ENCODE assay signal across 19 mouse cellular contexts in genomic region chr11:102830276-102830675, GRCm38 (mm10). TPM values are rescaled to one million over a fixed set of nuclear protein-coding genes. Genes with fewer than 3 reads are reported as not detected.
"Had no signal": no experiment of that assay in that cellular context is flagged by ENCODE, and none has a peak within 500 bp of the region (broad histone marks: within the 10 kb centered on the region; RNA-seq: fewer than 3 reads in every experiment).

No protein-coding gene starts in this region.

- DNase-seq: gastrocnemius, adult 2 months; gastrocnemius, postnatal 10 days; gastrocnemius, postnatal 25 days; heart, adult 18-20 months; heart, postnatal 10 days; heart, postnatal 4 days; kidney, adult 18-20 months; kidney, adult 8-10 months; kidney, postnatal 10 days; kidney, postnatal 25 days; kidney, postnatal 4 days; liver; liver, embryonic 13.5 days had no signal

RNA-seq across cellular contexts. Expression of gene Higd1b, which starts 5.4 kb away (rescaled TPM):
- total RNA-seq: granulocyte monocyte progenitor cell, adult 5-6 weeks had no signal

RNA-seq across cellular contexts. Expression of gene Gjc1, which starts 10.8 kb away (rescaled TPM):
- total RNA-seq: granulocyte monocyte progenitor cell, adult 5-6 weeks had no signal

RNA-seq across cellular contexts. Expression of gene Ccdc103, which starts 50.7 kb away (rescaled TPM):
- total RNA-seq: gastrocnemius, adult 2 months; gastrocnemius, postnatal 25 days; gastrocnemius, postnatal 4 days; granulocyte monocyte progenitor cell, adult 5-6 weeks; heart, adult 18-20 months; heart, postnatal 25 days had no signal

RNA-seq across cellular contexts. Expression of gene Fam187a, which starts 54.7 kb away (rescaled TPM):
- total RNA-seq: gastrocnemius, adult 2 months; gastrocnemius, postnatal 10 days; gastrocnemius, postnatal 25 days; gastrocnemius, postnatal 4 days; granulocyte monocyte progenitor cell, adult 5-6 weeks; heart, adult 18-20 months; heart, adult 8-10 months; heart, postnatal 10 days; heart, postnatal 25 days; heart, postnatal 4 days; layer of hippocampus, postnatal 10 days; left cerebral cortex, adult 2 months had no signal
